Mouse (Mus musculus) megakaryocyte, adult 5-6 weeks (primary cell): ENCODE results near the gene Dmpk. TPM values are rescaled to one million over a fixed set of nuclear protein-coding genes. Genes with fewer than 3 reads are reported as not detected.

ENCODE experiments used
- ATAC-seq: 2 replicates; pipeline ENCODE4 v1.8.0; 2016; ENCODE audit warnings: mild to moderate bottlenecking, inconsistent platforms; ENCODE audit not compliant: poor library complexity, severe bottlenecking
- total RNA-seq, 2 experiments: library from RNA; stranded (forward) in 1 of 2; stranded (reverse) in 1 of 2; fragments of 153-499, 151-499 nt in 1 of 2; fragments of 221-1000, 200-1000 nt in 1 of 2; gene quantifications; 2 replicates each; pipeline versions ENCODE4 v1.2.3 to v1.2.4; 2015 to 2017

The Dmpk gene
- total RNA-seq, 2 experiments from 2014 or later: 2.2 to 3.1 TPM

- ATAC-seq: 0 out of 2 replicates have a peak, but pooled peaks have one; percentile 7
These were observed 11.4 kb downstream of the Dmpk start for GRCm38 (mm10) chr7:19094826-19095750.

GRCm38 (mm10) chr7:19095751-19096110, 12.1 kb downstream of the Dmpk start:
- no peak for ATAC-seq

- ATAC-seq: no peak
These were observed 12.8 kb downstream of the Dmpk start for GRCm38 (mm10) chr7:19096421-19096976.

GRCm38 (mm10) chr7:19097217-19097616, 13.6 kb downstream of the Dmpk start:
- no peak for ATAC-seq

- ATAC-seq: no peak
These were observed 14.2 kb downstream of the Dmpk start for GRCm38 (mm10) chr7:19097863-19098262.

GRCm38 (mm10) chr7:19098811-19099210, 15.2 kb downstream of the Dmpk start:
- no peak for ATAC-seq

GRCm38 (mm10) chr7:19100290-19100689, 16.6 kb downstream of the Dmpk start:
- ATAC-seq: no peak

- ATAC-seq: no peak
These were observed 20.1 kb downstream of the Dmpk start for GRCm38 (mm10) chr7:19103741-19104140.

- ATAC-seq: no peak
These were observed 20.8 kb downstream of the Dmpk start for GRCm38 (mm10) chr7:19104486-19104885.

GRCm38 (mm10) chr7:19107436-19107835, 23.8 kb downstream of the Dmpk start:
- no peak for ATAC-seq

GRCm38 (mm10) chr7:19109565-19109964, 25.9 kb downstream of the Dmpk start:
- no peak for ATAC-seq

GRCm38 (mm10) chr7:19118028-19118771, 34.6 kb downstream of the Dmpk start, which contains the start of gene Gm4969:
Gm4969 (minus strand) TSS chr7:19118368.
- ATAC-seq: no peak

GRCm38 (mm10) chr7:19119083-19119482, 35.4 kb downstream of the Dmpk start:
- ATAC-seq: no peak

GRCm38 (mm10) chr7:19119631-19120429, 36.2 kb downstream of the Dmpk start, which contains the start of gene Fbxo46:
Fbxo46 (plus strand) TSS chr7:19119859.
- ATAC-seq: peak; percentile 99

- no peak for ATAC-seq
These were observed 38.0 kb downstream of the Dmpk start for GRCm38 (mm10) chr7:19121686-19122085.

- ATAC-seq: no peak
These were observed 41.1 kb downstream of the Dmpk start for GRCm38 (mm10) chr7:19124713-19125112.

GRCm38 (mm10) chr7:19127744-19128143, 44.1 kb downstream of the Dmpk start:
- no peak for ATAC-seq

- no peak for ATAC-seq
These were observed 45.7 kb downstream of the Dmpk start for GRCm38 (mm10) chr7:19129396-19129795.

GRCm38 (mm10) chr7:19130657-19131056, 47.0 kb downstream of the Dmpk start:
- no peak for ATAC-seq

GRCm38 (mm10) chr7:19131324-19131848, 47.7 kb downstream of the Dmpk start:
- peak; percentile 100 for ATAC-seq
